Mouse (Mus musculus) liver, adult 2 months (tissue): ENCODE measurements around the gene Tpp2.

Source experiments
- CTCF ChIP-seq: fragments of 200-500 bp; IDR thresholded peaks from 2 replicates; pipeline ENCODE4 v1.5.1; 2011; ENCODE audit warnings: low read depth, low read length, control low read depth
- POLR2A ChIP-seq: fragments of 200-500 bp; IDR thresholded peaks from 2 replicates; pipeline ENCODE4 v1.6.1; 2011; ENCODE audit warnings: low read length, control low read depth; ENCODE audit not compliant: insufficient read depth; ENCODE audit errors: extremely low read depth

- TF ChIP-seq CTCF (no peak), POLR2A (no peak)
These were observed 37.7 kb upstream of the Tpp2 start for GRCm38 (mm10) chr1:43895742-43896141.
